Mouse (Mus musculus) kidney, adult 18-20 months (tissue): Measurements from ENCODE around the gene Adamts17.

ENCODE experiments used
- DNase-seq: peaks from one replicate; pipeline ENCODE4 v3.0.0; 2021

Gene Adamts17

GRCm38 (mm10) chr7:67110551-67111159, 271.1 kb downstream of the Adamts17 start:
- no peak for DNase-seq

- peak; percentile 3 for DNase-seq
Measured at GRCm38 (mm10) chr7:67112495-67113216, 273.1 kb downstream of the Adamts17 start.

GRCm38 (mm10) chr7:67114056-67114455, 274.5 kb downstream of the Adamts17 start:
- DNase-seq = no peak

- DNase-seq = no peak
Measured at GRCm38 (mm10) chr7:67115056-67115455, 275.5 kb downstream of the Adamts17 start.

- DNase-seq = no peak
Measured at GRCm38 (mm10) chr7:67135140-67135539, 295.6 kb downstream of the Adamts17 start.

- no peak for DNase-seq
Measured at GRCm38 (mm10) chr7:67142347-67143015, 302.9 kb downstream of the Adamts17 start.

- peak; percentile 5 for DNase-seq
Measured at GRCm38 (mm10) chr7:67145748-67146147, 306.2 kb downstream of the Adamts17 start.

- DNase-seq = no peak
Measured at GRCm38 (mm10) chr7:67146151-67146550, 306.6 kb downstream of the Adamts17 start.

- DNase-seq = no peak
Measured at GRCm38 (mm10) chr7:67149707-67150106, 310.2 kb downstream of the Adamts17 start.

GRCm38 (mm10) chr7:67152626-67153025, 313.1 kb downstream of the Adamts17 start:
- DNase-seq = no peak

GRCm38 (mm10) chr7:67162135-67162534, 322.6 kb downstream of the Adamts17 start:
- no peak for DNase-seq

- DNase-seq = no peak
Measured at GRCm38 (mm10) chr7:67168288-67168687, 328.8 kb downstream of the Adamts17 start.

- no peak for DNase-seq
Measured at GRCm38 (mm10) chr7:67168763-67169569, 329.4 kb downstream of the Adamts17 start.

- DNase-seq = no peak
Measured at GRCm38 (mm10) chr7:67173522-67174195, 334.1 kb downstream of the Adamts17 start.

- no peak for DNase-seq
Measured at GRCm38 (mm10) chr7:67183786-67184185, 344.3 kb downstream of the Adamts17 start.

- DNase-seq = peak; percentile 73
Measured at GRCm38 (mm10) chr7:67199412-67199811, 359.9 kb downstream of the Adamts17 start.
